Mouse (Mus musculus) erythroblast, embryonic 14.5 days (primary cell): ENCODE results near the gene Dcaf11. TPM values are rescaled to one million over a fixed set of nuclear protein-coding genes. Genes with fewer than 3 reads are reported as not detected.

Experiments
- H3K27me3 ChIP-seq: 2 replicates; pipeline ENCODE4 v1.6.1; 2012; ENCODE audit warnings: inconsistent platforms; ENCODE audit not compliant: control insufficient read depth
- H3K36me3 ChIP-seq: 2 replicates; pipeline ENCODE4 v1.6.1; 2012; ENCODE audit warnings: mild to moderate bottlenecking, inconsistent platforms; ENCODE audit not compliant: control insufficient read depth
- H3K4me1 ChIP-seq: 2 replicates; pipeline ENCODE4 v1.6.1; 2012; ENCODE audit warnings: inconsistent platforms; ENCODE audit not compliant: control insufficient read depth
- H3K4me3 ChIP-seq: replicated peaks from 2 replicates; pipeline ENCODE3; 2012; ENCODE audit warnings: moderate library complexity, mild to moderate bottlenecking, inconsistent platforms
- H3K9me3 ChIP-seq: 2 replicates; pipeline ENCODE4 v1.6.1; 2012; ENCODE audit warnings: low read length, inconsistent platforms, mixed read lengths; ENCODE audit not compliant: control insufficient read depth
- GATA1 ChIP-seq: IDR thresholded peaks from 2 replicates; pipeline ENCODE4 v1.6.1; 2012; ENCODE audit warnings: low read length, inconsistent platforms, mixed read lengths
- TAL1 ChIP-seq: IDR thresholded peaks from 3 replicates; pipeline ENCODE4 v1.6.1; 2012; ENCODE audit warnings: low read length, inconsistent platforms, mixed read lengths
- polyA plus RNA-seq: library from polyadenylated mRNA; stranded (reverse); fragments of >175 nt; gene quantifications from 2 replicates; pipeline ENCODE4 v1.2.3, GENCODE M21; 2012

Gene Dcaf11
- polyA plus RNA-seq, 1 experiment: 4.3 TPM

DNA sequence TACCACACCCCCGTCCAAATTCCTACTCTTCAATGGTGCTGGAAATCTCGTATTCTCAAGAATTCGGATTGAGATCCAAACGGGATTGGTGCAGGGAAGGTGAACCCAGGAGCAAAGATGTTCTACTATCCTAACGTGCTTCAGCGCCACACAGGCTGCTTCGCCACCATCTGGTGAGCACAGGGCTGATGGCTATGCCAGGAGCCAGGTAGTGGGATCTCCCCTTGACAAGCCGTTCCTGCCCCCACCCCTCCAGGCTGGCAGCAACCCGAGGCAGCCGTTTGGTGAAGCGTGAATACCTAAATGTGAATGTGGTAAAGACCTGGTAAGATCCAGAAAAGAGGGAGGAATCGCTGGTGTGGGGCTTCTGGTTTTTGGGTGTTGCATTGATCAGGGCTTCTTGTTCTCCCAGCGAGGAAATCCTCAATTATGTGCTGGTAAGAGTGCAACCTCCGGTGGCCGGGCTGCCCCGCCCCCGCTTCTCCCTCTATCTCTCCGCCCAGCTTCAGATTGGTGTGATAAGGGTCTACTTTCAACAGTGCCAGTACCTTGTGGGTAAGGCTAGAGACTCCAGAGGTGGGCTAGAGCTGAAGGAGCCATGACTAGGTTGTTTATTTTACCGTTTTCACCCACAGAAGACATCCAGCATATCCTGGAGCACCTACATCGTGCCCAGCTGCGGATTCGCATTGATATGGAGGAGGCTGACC lies 58.8 kb downstream of the Dcaf11 start:
- peak; percentile 69 for TF ChIP-seq GATA1
- TF ChIP-seq TAL1: no peak
- Histone ChIP-seq H3K9me3 (no peaks in the 10 kb centered on the region), H3K36me3 (peaks cover 2% of the 10 kb centered on the region), H3K4me1 (peaks cover 64% of the 10 kb centered on the region), H3K27me3 (no peaks in the 10 kb centered on the region), H3K4me3 (peak overlapping the region; percentile 23)

Other genes starting within 250 kb of the Dcaf11 start
- gene Dhrs4, start 81.2 kb upstream of the Dcaf11 start, polyA plus RNA-seq: 9.0 and 11.6 TPM in 2 replicates
- 0.03 TPM in 1 of 2 replicates, not detected in the other for gene Carmil3, start 69.4 kb upstream of the Dcaf11 start, polyA plus RNA-seq
- not detected in 2 replicates for gene Cpne6, start 49.6 kb upstream of the Dcaf11 start, polyA plus RNA-seq
- gene Nrl, start 35.0 kb upstream of the Dcaf11 start, polyA plus RNA-seq: 0.01 TPM in 1 of 2 replicates, not detected in the other
- 6.1 and 9.3 TPM in 2 replicates for gene Pck2, start 19.7 kb upstream of the Dcaf11 start, polyA plus RNA-seq
- gene A730061H03Rik, start 400 bp downstream of the Dcaf11 start, polyA plus RNA-seq: not detected in 2 replicates
- gene Fitm1, start 15.6 kb downstream of the Dcaf11 start, polyA plus RNA-seq: not detected in 2 replicates
- 3.2 and 4.3 TPM in 2 replicates for gene Psme1, start 18.1 kb downstream of the Dcaf11 start, polyA plus RNA-seq
- gene Emc9, start 25.3 kb downstream of the Dcaf11 start, polyA plus RNA-seq: 3.5 and 3.8 TPM in 2 replicates
- 4.4 and 7.0 TPM in 2 replicates for gene Psme2, start 31.1 kb downstream of the Dcaf11 start, polyA plus RNA-seq
- gene Rnf31, start 31.7 kb downstream of the Dcaf11 start, polyA plus RNA-seq: 0.86 and 1.1 TPM in 2 replicates
- 3.3 and 4.8 TPM in 2 replicates for gene Irf9, start 43.6 kb downstream of the Dcaf11 start, polyA plus RNA-seq
- 0.14 and 0.15 TPM in 2 replicates for gene Rec8, start 58.0 kb downstream of the Dcaf11 start, polyA plus RNA-seq
- 2.2 and 2.9 TPM in 2 replicates for gene Ipo4, start 76.0 kb downstream of the Dcaf11 start, polyA plus RNA-seq
- 0.01 and 0.44 TPM in 2 replicates for gene Gm49378, start 77.9 kb downstream of the Dcaf11 start, polyA plus RNA-seq
- gene Tm9sf1, start 83.8 kb downstream of the Dcaf11 start, polyA plus RNA-seq: 1.1 and 1.7 TPM in 2 replicates
- 0.05 TPM in 1 of 2 replicates, not detected in the other for gene Tssk4, start 90.2 kb downstream of the Dcaf11 start, polyA plus RNA-seq
- 1.0 and 1.4 TPM in 2 replicates for gene Mdp1, start 100.5 kb downstream of the Dcaf11 start, polyA plus RNA-seq
- gene Gmpr2, start 111.9 kb downstream of the Dcaf11 start, polyA plus RNA-seq: 1.9 and 2.5 TPM in 2 replicates
- 6.8 and 9.0 TPM in 2 replicates for gene Nedd8, start 112.1 kb downstream of the Dcaf11 start, polyA plus RNA-seq
- 3.6 and 4.0 TPM in 2 replicates for gene Tinf2, start 121.8 kb downstream of the Dcaf11 start, polyA plus RNA-seq
- gene Tgm1, start 153.9 kb downstream of the Dcaf11 start, polyA plus RNA-seq: 0.03 and 0.05 TPM in 2 replicates
- gene Rabggta, start 162.3 kb downstream of the Dcaf11 start, polyA plus RNA-seq: 0.28 and 0.46 TPM in 2 replicates
- 0.64 TPM in 1 of 2 replicates, not detected in the other for gene Dhrs1, start 185.7 kb downstream of the Dcaf11 start, polyA plus RNA-seq
- gene Nop9, start 185.7 kb downstream of the Dcaf11 start, polyA plus RNA-seq: 1.1 and 1.5 TPM in 2 replicates
- gene Cideb, start 198.5 kb downstream of the Dcaf11 start, polyA plus RNA-seq: 0.08 and 0.22 TPM in 2 replicates
- not detected in 2 replicates for gene Ltb4r2, start 201.4 kb downstream of the Dcaf11 start, polyA plus RNA-seq
- gene Ltb4r1, start 206.0 kb downstream of the Dcaf11 start, polyA plus RNA-seq: 0.08 and 0.13 TPM in 2 replicates
- 0.02 TPM in 1 of 2 replicates, not detected in the other for gene Adcy4, start 224.1 kb downstream of the Dcaf11 start, polyA plus RNA-seq
- gene Ripk3, start 228.9 kb downstream of the Dcaf11 start, polyA plus RNA-seq: 0.47 and 0.58 TPM in 2 replicates